24 mouse cellular contexts compared by ENCODE assay signal in the genomic region with DNA sequence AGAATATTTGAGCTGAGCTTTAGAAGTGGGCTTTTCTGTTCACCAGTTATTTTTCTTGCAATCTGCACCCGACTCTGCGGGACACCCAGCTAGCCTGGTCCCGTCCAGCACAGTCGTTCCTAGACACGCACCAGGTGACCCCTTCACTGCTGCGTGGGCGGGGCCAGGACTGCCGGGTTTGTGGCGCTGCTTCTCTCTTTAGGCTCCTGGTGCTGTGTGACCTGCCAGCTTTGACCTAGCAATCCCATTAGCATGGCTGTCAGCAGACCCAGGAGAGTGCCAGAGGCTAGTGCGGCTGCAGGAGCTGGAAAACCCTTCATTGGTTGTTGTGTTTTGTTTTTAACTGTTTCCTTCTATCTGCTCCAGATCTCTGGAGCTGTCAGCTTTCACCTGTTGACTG. TPM values are rescaled to one million over a fixed set of nuclear protein-coding genes. Genes with fewer than 3 reads are reported as not detected.
"Had no signal": no experiment of that assay in that cellular context is flagged by ENCODE, and none has a peak within 500 bp of the region (broad histone marks: within the 10 kb centered on the region; RNA-seq: fewer than 3 reads in every experiment).

No protein-coding gene starts in this region.

- ATAC-seq: hindbrain, postnatal 0 days; intestine, embryonic 16.5 days; liver, embryonic 12.5 days had no signal

- H3K27ac ChIP-seq: gastrocnemius, adult 2 months; heart, embryonic 10.5 days; hindbrain, embryonic 10.5 days; hindbrain, embryonic 12.5 days; hindbrain, embryonic 14.5 days; hindbrain, postnatal 0 days; kidney, embryonic 15.5 days; left cerebral cortex, adult 2 months; liver, embryonic 12.5 days; liver, embryonic 14.5 days had no signal

- H3K27me3 ChIP-seq: heart, embryonic 12.5 days; hindbrain, embryonic 12.5 days; kidney, embryonic 15.5 days; liver, embryonic 12.5 days had no signal

- DNase-seq: gastrocnemius, adult 2 months; gastrocnemius, postnatal 10 days; gastrocnemius, postnatal 25 days; heart, adult 18-20 months; heart, postnatal 10 days; heart, postnatal 4 days; kidney, adult 18-20 months; layer of hippocampus, adult 9-11 months; lung, adult 18-20 months had no signal

- H3K4me2 ChIP-seq: heart, embryonic 12.5 days; hindbrain, embryonic 12.5 days; hindbrain, embryonic 14.5 days; kidney, embryonic 15.5 days; liver, embryonic 12.5 days had no signal

- H3K9me3 ChIP-seq: heart, embryonic 10.5 days; heart, embryonic 12.5 days; hindbrain, embryonic 10.5 days; hindbrain, embryonic 12.5 days; kidney, embryonic 15.5 days; liver, embryonic 12.5 days had no signal

- H3K9ac ChIP-seq: heart, embryonic 12.5 days; hindbrain, embryonic 12.5 days; hindbrain, embryonic 14.5 days; kidney, embryonic 15.5 days; liver, embryonic 12.5 days; liver, embryonic 14.5 days had no signal

- H3K4me3 ChIP-seq: gastrocnemius, adult 2 months; heart, embryonic 10.5 days; heart, embryonic 12.5 days; hindbrain, embryonic 10.5 days; hindbrain, embryonic 12.5 days; kidney, embryonic 15.5 days; left cerebral cortex, adult 2 months; liver, embryonic 12.5 days had no signal

RNA-seq across cellular contexts. Expression of a gene that starts 22.5 kb away (rescaled TPM):
- polyA plus RNA-seq: heart, embryonic 16.5 days; liver, adult 2 months had no signal

RNA-seq across cellular contexts. Expression of a gene that starts 22.9 kb away (rescaled TPM):
- polyA plus RNA-seq: intestine, embryonic 14.5 days; liver, adult 2 months; liver, embryonic 12.5 days; liver, embryonic 14.5 days; liver, embryonic 16.5 days had no signal
